Mouse (Mus musculus) adrenal gland, adult (tissue): ENCODE measurements around the gene Slc25a41.
A peak's percentile ranks its signal among the peaks of the same experiment; 100 is the strongest.

Source experiments
- DNase-seq, 2 experiments: peaks; one replicate each; pipeline ENCODE4 v3.0.0; 2022 to 2023; ENCODE audit warnings: low spot score in 1 of 2; ENCODE audit not compliant: inconsistent age in 2 of 2

The Slc25a41 gene

GRCm38 (mm10) chr17:57048816-57049215, 7.4 kb upstream of the Slc25a41 start:
- DNase-seq: no peak

- peak in 1 of 2 experiments; percentile 22 for DNase-seq
Measured at GRCm38 (mm10) chr17:57047406-57047805, 6.0 kb upstream of the Slc25a41 start.

- no peak for DNase-seq
Measured at GRCm38 (mm10) chr17:57038978-57039377, 2.5 kb downstream of the Slc25a41 start.

GRCm38 (mm10) chr17:57032854-57033253, 8.6 kb downstream of the Slc25a41 start:
- DNase-seq: peak in 1 of 2 experiments; percentile 46

- peak; percentile 100 for DNase-seq
Measured at GRCm38 (mm10) chr17:57031661-57032420, 9.6 kb downstream of the Slc25a41 start.

- DNase-seq: peak in 1 of 2 experiments; percentile 66
Measured at GRCm38 (mm10) chr17:57030931-57031660, 10.4 kb downstream of the Slc25a41 start, which contains the start of gene Khsrp. TSS of gene Khsrp (minus strand) at chr17:57031522.

GRCm38 (mm10) chr17:57029691-57030090, 11.8 kb downstream of the Slc25a41 start:
- peak; percentile 45 to 69 for DNase-seq

- no peak for DNase-seq
Measured at GRCm38 (mm10) chr17:57027471-57027870, 14.0 kb downstream of the Slc25a41 start.

GRCm38 (mm10) chr17:57020960-57021359, 20.5 kb downstream of the Slc25a41 start:
- no peak for DNase-seq

- no peak for DNase-seq
Measured at GRCm38 (mm10) chr17:57019693-57020092, 21.8 kb downstream of the Slc25a41 start.

- DNase-seq: peak in 1 of 2 experiments; percentile 60
Measured at GRCm38 (mm10) chr17:57012245-57012795, 29.1 kb downstream of the Slc25a41 start.

- DNase-seq: peak; percentile 94 to 99
Measured at GRCm38 (mm10) chr17:57011236-57012141, 30.0 kb downstream of the Slc25a41 start, which contains the start of the genes Gtf2f1 and Gm17949. TSS of gene Gtf2f1 (minus strand) at chr17:57011288. TSS of gene Gm17949 (plus strand) at chr17:57011469.

- DNase-seq: no peak
Measured at GRCm38 (mm10) chr17:57010911-57011235, 30.6 kb downstream of the Slc25a41 start.

- DNase-seq: peak in 1 of 2 experiments; percentile 50
Measured at GRCm38 (mm10) chr17:57007137-57007905, 34.1 kb downstream of the Slc25a41 start.

GRCm38 (mm10) chr17:57003994-57004393, 37.5 kb downstream of the Slc25a41 start:
- DNase-seq: no peak

GRCm38 (mm10) chr17:57001228-57001627, 40.2 kb downstream of the Slc25a41 start:
- no peak for DNase-seq

- DNase-seq: peak in 1 of 2 experiments; percentile 68
Measured at GRCm38 (mm10) chr17:56999968-57000609, 41.4 kb downstream of the Slc25a41 start, which contains the start of gene Pspn. TSS of gene Pspn (minus strand) at chr17:57000018.

- DNase-seq: peak; percentile 70 to 87
Measured at GRCm38 (mm10) chr17:56999414-56999813, 42.0 kb downstream of the Slc25a41 start.

- DNase-seq: peak; percentile 98 to 99
Measured at GRCm38 (mm10) chr17:56997029-56997667, 44.3 kb downstream of the Slc25a41 start, which contains the start of gene Alkbh7. TSS of gene Alkbh7 (plus strand) at chr17:56997339.
